Mouse (Mus musculus) liver, postnatal 0 days (tissue): ENCODE measurements at regions not wholly inside any gene's neighbourhood (a gene's known extent, or its start where the extent isn't known, plus 50 kb on each side); places are given as distances from the start of the nearest gene placed in this dataset.

Experiments
- CTCF ChIP-seq: sonication (generic); IDR thresholded peaks from 2 replicates; pipeline ENCODE4 v1.5.1; 2016; ENCODE audit warnings: antibody characterized with exemption, low read depth
- EP300 ChIP-seq: IDR thresholded peaks from 2 replicates; pipeline ENCODE4 v1.6.1; 2016; ENCODE audit warnings: antibody characterized with exemption, low read depth, mild to moderate bottlenecking

DNA sequence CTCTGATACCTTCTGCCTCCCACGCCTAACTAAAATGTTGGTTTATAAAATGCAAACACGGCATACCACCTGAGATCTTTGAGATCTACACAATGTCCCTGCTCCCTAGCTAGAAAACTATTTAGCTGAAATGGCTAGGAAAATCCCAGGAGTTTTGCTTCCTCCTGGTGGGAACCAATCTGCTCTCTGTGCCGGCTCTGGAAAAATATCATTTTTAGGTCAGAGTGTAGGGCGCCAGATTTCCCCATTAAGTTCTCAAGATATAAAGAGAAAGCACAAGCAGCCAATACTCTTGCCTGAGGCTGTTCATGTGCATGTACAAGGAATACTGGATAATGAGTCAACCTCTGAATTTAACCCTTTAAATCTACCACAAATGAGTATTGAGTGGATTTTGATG, 301.0 kb downstream of the 9330182O14Rik start:
- TF ChIP-seq CTCF (no peak), EP300 (no peak)
